Mouse (Mus musculus) mature B cell (primary cell): Measurements from ENCODE around the gene Nudt5.

Experiments
- in situ Hi-C: fragments of 300-500 bp; cut with MboI; formaldehyde crosslinking; loops from 2 replicates; pipeline ENCODE4 v1.14.3; 2019

Gene Nudt5

DNA sequence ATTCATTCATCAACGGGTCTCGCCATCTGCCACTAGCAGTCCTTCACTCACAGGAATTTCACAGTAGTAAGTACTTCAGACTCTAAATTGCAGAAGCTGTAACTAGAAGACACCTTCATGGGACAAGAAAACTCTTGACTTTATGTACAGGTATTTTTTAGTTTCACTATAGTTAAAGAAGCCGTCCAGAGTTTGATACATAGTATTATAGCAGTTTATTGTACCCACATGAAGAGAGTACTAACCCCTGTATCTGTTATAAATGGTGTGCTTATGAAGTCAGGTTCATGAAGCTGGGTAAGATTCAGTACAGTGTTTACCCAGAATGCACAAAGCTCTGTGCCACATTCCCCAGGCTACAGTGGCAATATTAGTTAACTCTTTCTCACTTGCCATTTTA is 18.0 kb downstream of the Nudt5 start, which contains the start of gene Gm13199:
Gm13199 (minus strand) TSS at position 101 of the 400 bp plus-strand sequence.
- in situ Hi-C loops = no loop called here

DNA sequence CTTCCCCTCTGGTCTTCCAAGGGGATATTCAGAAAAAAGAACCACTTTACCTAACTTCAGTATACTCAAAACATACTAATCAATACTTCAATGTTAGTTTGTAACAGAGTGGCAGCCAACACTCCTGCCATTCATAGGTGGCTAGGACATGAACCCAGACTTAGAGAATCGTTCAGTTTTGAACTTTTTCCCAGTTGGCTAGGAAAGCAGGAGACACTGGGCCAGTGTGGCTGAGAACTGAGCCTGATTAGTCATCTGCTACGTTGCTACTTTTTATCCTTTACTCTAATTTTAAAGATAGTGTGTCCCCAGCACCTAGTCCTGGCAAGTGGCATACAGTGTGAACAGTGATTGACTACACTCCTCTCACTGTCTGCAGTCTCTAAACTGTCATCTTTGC is 22.9 kb downstream of the Nudt5 start:
- in situ Hi-C loops = no loop called here

GRCm38 (mm10) chr2:5869746-5870145 is 24.9 kb downstream of the Nudt5 start:
- in situ Hi-C loops = no loop called here

DNA sequence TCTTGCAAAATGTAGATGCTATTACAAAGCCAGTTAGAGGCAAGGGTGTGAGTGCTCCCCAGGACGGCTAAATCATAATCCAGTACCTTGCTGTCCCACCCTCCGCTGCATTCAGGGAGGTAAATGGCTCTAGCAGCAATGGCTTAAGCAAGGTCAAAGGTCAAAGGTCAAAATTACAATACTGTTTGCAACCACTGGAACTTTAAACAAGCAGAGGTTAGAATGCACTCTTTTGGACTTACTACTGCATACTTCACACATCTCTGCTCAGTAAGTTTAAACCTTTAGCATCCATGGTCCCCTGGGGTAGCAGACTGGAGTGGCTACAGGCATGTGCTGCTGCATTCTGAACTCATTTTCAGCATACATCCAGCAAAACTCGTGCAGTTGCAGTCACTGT is 32.6 kb downstream of the Nudt5 start:
- in situ Hi-C loops = no loop called here

GRCm38 (mm10) chr2:5888865-5889264 is 44.0 kb downstream of the Nudt5 start:
- in situ Hi-C loops = no loop called here

DNA sequence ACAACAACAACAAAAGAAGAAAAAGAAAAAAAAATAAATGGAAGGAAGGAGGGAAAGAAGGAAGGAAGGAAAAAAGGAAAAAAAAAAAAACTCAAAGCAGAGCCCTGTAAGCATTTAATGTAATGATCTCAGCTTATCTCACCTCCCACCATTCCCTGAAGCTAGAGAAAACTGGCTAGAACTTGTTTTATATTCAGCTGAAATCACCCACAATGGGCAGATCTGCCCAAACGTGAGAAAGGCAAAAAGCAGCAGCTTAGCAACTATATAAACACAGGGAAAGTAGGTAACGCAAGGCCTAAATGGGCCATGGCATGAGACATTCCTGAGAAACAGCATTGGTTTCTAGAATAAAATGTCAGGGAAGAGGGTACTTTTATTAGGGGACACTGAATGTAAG is 44.6 kb downstream of the Nudt5 start:
- in situ Hi-C loops = no loop called here

DNA sequence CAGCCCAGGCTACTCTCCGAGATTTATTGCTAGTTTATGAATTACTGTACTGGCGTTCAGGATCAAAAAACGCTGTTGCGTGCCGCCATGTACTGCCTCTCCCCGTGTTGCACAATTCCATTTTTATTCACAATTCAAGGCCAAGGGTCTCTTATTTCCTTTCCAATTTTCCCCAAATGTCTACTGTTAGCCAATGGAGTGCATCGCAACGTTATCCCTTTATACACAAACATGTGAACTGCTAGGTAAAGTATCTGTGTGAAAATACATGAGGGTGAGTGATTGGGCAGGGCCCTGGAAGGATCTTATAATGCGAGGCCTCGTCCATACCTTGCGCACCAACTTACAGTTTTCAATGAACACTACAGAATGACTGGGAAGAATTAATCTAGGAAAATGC is 49.5 kb downstream of the Nudt5 start:
- in situ Hi-C loops = no loop called here

- in situ Hi-C loops = no loop called here
Observed at GRCm38 (mm10) chr2:5894843-5895570, 50.2 kb downstream of the Nudt5 start, which contains the start of gene Sec61a2. Gene Sec61a2, minus strand, starts transcription at chr2:5895432.

DNA sequence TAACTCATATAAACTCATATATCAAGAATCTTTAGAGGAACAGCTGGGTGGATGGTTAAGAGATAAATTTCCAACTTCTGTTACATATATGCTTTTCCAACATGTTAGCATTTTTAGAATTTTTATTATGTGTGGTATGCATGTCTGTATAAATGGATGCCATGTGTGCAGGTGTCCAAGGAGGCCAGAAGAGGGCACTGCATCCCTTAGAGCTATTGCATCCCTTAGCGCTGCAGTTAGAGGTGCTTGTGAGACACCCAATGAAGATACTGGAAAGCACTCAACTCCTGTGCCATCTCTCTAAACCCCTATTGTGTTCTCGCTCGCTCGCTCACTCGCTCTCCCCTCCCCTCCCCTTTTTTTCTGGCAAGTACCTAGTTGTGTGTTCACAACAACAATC is 55.3 kb downstream of the Nudt5 start:
- in situ Hi-C loops = no loop called here

- in situ Hi-C loops = no loop called here
Observed at GRCm38 (mm10) chr2:5906092-5906491, 61.3 kb downstream of the Nudt5 start.

GRCm38 (mm10) chr2:5906625-5907024 is 61.8 kb downstream of the Nudt5 start:
- in situ Hi-C loops = no loop called here

GRCm38 (mm10) chr2:5911282-5911965 is 66.6 kb downstream of the Nudt5 start:
- in situ Hi-C loops = no loop called here
